Mouse (Mus musculus): ENCODE results near the gene Ostm1. TPM values are rescaled to one million over a fixed set of nuclear protein-coding genes. Genes with fewer than 3 reads are reported as not detected.

The Ostm1 gene
- polyA plus RNA-seq, 1 experiment from 2014 or later: 24.9 TPM

Other genes starting within 250 kb of the Ostm1 start
- 5.4 and 7.4 TPM in 2 replicates for gene Afg1l, start 105.3 kb upstream of the Ostm1 start, polyA plus RNA-seq (2016; fragmentation: Nextera tagmentation; extraction: Ambion mirVana)
- 242 and 249 TPM in 2 replicates for gene Snx3, start 81.8 kb upstream of the Ostm1 start, polyA plus RNA-seq (2016; fragmentation: Nextera tagmentation; extraction: Ambion mirVana)
- gene Nr2e1, start 190 bp upstream of the Ostm1 start, polyA plus RNA-seq (2016; fragmentation: Nextera tagmentation; extraction: Ambion mirVana): 1.1 and 2.1 TPM in 2 replicates
- gene Sec63, start 177.7 kb downstream of the Ostm1 start, polyA plus RNA-seq (2016; fragmentation: Nextera tagmentation; extraction: Ambion mirVana): 31.5 and 35.5 TPM in 2 replicates